Mouse (Mus musculus) cerebellum, adult 9-10 months (tissue): ENCODE data around the gene Skp2.

Source experiments
- DNase-seq: peaks from one replicate; pipeline ENCODE4 v3.0.0; 2022

Gene Skp2

DNA sequence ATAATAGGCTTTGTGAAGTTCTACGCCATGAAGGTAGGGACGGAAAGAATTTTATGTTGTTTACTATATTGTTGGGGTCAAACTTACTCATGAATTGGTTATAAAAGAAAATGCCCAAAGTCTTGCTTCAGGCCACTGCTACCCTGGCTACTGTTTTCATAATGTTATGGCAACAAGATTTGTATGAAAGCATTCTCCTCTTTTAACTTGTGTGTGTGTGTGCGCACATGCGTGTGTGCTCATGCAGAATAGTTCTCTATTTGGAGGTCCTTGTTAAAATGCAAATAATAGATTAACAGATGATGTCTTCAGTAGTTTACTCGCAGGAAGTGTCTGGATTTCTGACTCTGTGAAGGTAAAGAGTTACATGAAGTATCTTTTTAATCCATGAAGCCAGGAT, 81.5 kb downstream of the Skp2 start:
- no peak for DNase-seq

DNA sequence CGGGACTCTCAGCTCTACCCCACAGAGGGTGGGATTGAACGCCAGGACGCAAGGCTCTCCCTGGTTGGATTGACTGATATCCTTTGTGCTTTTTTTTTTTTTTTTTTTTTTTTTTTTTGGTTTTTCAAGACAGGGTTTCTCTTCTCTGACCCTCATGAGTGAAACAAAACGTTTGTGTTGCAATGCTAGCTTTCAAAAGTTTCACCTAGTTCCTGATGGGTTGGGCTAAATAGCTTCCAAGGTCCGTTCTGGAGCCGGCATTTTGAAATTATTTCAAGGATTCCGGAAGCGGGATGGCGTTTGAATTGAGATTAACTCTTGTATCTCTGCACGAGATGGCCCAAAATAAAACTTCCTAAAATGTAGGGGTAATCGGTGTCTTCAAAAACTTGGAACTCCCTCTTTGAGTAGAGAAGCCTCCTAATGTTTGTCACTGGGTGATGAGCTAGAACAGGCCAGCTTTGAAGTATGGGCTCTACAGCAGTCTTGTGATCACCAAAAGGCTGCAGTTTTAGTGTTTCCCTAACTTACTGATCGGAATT, 82.1 kb downstream of the Skp2 start:
- no peak for DNase-seq

DNA sequence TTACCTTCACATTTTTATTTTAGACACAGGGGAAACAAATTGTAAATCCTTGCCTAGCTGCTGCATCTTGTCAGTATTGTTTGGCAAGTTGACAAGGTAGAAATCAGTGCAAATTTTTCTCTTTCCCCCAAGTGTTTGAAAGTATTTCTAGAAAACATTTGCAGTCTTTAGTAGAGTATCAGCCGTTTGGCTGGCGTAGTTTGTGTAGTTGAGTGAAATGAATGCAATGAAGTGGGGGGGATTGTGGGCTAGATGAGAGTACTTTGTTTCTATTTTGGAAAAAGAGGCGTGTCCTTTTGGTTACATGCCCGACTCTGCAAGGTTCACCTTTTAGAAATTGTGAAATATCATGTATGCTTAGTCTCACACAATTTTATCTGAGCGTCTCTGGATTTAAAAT, 82.6 kb downstream of the Skp2 start:
- peak; percentile 40 for DNase-seq

DNA sequence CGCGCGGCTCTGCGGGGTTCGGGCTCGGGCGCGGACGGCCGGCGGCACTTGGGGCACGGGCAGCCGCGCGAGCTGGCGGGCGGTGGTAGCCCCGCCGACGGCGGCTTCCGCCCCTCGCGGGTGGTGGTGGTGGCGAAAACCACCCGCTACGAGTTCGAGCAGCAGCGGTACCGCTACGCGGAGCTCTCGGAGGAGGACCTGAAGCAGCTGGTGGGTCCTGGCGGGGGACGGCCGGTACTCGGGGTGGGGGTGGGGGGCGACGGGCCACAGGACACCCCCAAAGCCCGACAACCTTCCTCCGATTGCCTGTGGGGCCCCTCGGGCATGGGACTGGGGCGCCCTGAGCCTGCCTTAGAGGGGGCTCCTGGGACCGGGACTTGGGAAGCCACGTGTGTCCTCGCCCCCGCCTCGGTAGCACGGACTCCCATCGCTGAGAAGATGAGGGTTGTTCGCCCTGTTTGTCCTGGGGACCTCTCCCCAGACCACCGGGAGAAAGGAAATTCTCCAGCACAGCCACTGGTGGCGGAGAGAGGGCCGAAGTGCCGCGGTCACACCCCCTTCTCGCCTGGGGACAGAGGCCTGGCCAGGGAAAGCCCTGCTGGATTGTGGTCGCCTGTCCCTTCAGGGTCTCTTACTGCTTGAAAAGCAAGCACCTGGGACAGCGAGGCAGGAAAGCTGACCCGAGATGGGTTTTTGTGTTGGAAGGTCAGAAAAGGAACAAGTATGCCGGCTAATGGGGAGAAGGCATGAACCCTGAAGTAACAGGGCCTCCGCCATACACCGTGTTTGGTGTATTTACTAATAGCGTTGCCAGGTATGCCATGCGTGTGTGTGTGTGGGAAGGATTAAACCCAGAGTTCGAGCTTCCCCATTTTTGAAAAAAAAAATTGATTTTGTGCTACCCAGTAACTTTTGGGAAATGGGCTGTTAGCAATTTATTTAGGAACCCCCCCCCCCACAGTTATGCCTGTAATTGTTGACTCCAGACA, 83.4 kb downstream of the Skp2 start:
- peak; percentile 56 for DNase-seq

DNA sequence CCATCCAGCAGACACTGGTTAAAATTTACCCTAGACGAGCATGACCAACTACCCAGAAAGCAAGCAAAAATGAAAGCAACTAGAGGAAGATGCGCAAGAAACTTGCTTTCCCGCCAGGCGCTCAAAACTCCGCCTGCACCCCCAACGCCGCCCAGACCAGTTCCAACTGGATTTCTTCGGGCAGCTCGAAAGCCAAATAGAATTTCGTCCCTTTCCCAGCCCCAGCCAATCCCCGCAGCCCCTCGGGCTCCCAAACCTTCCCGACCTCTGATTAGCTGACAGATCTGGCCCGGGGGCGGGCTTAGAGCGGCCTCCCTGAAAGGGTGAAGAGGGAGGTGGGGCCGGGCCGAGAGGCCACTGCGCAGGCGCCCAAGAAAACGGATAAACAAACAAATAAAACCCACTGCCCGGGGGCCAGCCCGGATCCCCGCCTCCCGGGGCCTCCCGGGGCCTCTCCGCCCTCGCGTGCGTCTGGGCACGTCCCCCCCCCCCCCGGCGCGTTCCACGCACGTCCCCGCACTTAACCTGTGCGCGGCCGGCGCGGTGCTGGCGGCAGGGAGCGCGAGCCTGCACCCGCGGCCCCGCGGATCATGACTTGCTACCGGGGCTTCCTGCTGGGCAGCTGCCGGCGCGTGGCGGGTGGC, 84.2 kb downstream of the Skp2 start, which contains the start of gene Nadk2:
Gene Nadk2 (plus strand): TSS at position 349 of the 644 bp plus-strand sequence.
- peak; percentile 99 for DNase-seq

DNA sequence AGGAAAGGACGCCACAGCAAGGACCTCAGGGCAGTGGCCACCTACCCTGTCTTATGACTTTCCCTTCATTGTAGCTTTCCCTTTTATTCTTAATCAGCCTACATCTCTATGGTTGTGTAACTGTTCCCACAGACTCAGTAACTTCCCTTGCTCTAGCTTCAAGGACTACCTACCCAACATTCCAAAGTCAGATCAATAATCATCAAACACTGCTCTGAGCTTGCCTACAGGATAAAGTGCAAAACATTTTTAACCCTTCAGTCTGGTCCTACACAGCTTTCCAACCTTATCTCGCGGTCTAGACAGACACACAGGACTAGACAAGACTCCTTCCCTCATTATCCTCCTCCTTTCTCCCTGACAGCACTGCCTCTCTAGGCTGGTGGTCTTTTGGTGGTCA, 84.9 kb downstream of the Skp2 start:
- DNase-seq: peak; percentile 45

DNA sequence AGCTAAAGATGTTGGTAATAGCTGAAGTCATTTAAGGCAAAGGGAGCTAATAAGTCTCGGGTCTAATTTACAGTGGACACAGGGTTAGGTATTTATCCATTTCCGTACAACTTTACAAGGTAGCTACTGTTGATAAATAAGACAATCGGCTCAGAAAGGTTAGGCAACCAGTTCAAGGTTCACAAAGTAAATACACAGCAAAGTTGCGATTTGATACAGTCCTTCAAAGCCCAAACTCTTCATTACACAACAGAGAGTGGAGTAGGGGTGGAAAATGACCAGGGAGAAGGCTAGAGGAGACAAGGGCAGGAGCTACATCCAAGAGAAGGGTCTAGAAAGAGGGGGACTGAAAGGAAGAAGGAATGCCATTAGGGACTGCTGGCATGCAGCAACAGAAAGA, 86.3 kb downstream of the Skp2 start:
- DNase-seq: no peak
